Mouse (Mus musculus) bone marrow, adult 2 months (tissue): Measurements from ENCODE around the gene Plxnc1.

Source experiments
- CTCF ChIP-seq: fragments of 200-500 bp; IDR thresholded peaks from 2 replicates; pipeline ENCODE4 v1.5.1; 2011; ENCODE audit warnings: low read length, control low read depth; ENCODE audit not compliant: control insufficient read depth, insufficient read depth
- POLR2A ChIP-seq: fragments of 200-500 bp; IDR thresholded peaks from 2 replicates; pipeline ENCODE4 v1.6.1; 2011; ENCODE audit warnings: low read depth, mild to moderate bottlenecking, control low read depth, low read length, borderline replicate concordance; ENCODE audit not compliant: control insufficient read depth

DNA sequence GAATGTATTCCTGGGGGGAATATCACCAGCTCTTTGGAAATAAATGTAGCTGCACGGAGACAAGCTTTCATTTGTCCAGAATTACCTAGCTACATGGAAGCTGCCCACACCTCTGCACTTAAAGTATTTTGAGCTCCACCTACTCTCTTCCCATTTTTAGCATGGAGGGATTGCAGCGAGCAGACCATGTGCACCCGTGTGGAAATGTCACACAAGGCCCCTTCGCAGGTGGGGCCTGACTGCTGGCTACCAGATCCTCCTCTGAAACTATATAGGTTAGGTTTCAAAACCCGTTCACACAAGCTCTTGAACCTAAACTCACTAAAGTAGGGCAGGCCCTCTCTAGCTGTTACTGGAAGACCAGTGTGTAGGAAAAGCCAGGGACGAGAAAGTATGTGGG lies 25.6 kb upstream of the Plxnc1 start:
- no peak for TF ChIP-seq POLR2A
- TF ChIP-seq CTCF = no peak
